15 mouse cellular contexts compared by ENCODE assay signal in the genomic region with DNA sequence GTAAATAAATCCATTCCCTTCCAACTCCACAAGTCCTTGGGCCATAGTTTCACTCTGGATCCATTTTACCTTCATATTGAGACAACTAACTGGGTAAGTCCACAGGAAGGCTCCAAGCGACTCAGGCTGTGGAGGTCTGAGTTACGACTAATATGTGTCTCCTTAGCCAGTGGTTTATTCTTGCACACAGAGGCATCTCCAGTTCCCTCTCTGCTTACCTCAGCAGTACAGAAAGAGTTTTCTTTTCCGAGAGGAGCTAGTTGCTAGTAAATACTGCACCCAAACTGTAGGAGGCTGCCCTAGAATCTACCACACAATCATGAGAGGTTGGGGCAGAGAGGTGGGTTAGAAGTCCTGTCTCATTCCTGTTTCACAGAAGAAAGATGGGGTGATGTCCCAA.
"Had no signal": no experiment of that assay in that cellular context is flagged by ENCODE, and none has a peak within 500 bp of the region (broad histone marks: within the 10 kb centered on the region; RNA-seq: fewer than 3 reads in every experiment).

No protein-coding gene starts in this region.

- H3K4me3 ChIP-seq: limb, embryonic 15.5 days; midbrain, embryonic 13.5 days; myocyte; neural tube, embryonic 15.5 days had no signal

- H3K27ac ChIP-seq: limb, embryonic 15.5 days; liver, embryonic 14.5 days; midbrain, embryonic 13.5 days; neural tube, embryonic 15.5 days; stomach, postnatal 0 days had no signal

- DNase-seq: kidney, adult 11 months; kidney, postnatal 14 days; layer of hippocampus, adult 9-11 months; layer of hippocampus, postnatal 36 days; lung, adult 18-20 months; right cerebral cortex, adult 18-20 months; right cerebral cortex, postnatal 25 days; thymus, adult 2 months; thymus, postnatal 25 days had no signal

- H3K36me3 ChIP-seq: midbrain, embryonic 13.5 days; neural tube, embryonic 15.5 days had no signal

- H3K27me3 ChIP-seq: limb, embryonic 15.5 days; midbrain, embryonic 13.5 days; neural tube, embryonic 15.5 days had no signal

- H3K9ac ChIP-seq: limb, embryonic 15.5 days; liver, embryonic 14.5 days; midbrain, embryonic 13.5 days; neural tube, embryonic 15.5 days had no signal

- H3K9me3 ChIP-seq: limb, embryonic 15.5 days; midbrain, embryonic 13.5 days; neural tube, embryonic 15.5 days had no signal

- ATAC-seq: midbrain, embryonic 13.5 days had no signal

- H3K4me2 ChIP-seq: limb, embryonic 15.5 days; midbrain, embryonic 13.5 days; neural tube, embryonic 15.5 days had no signal
